Mouse (Mus musculus) monocyte, adult 5-6 weeks (primary cell): Measurements from ENCODE around the gene Ndufa11. TPM values are rescaled to one million over a fixed set of nuclear protein-coding genes. Genes with fewer than 3 reads are reported as not detected.

ENCODE experiments used
- total RNA-seq: library from RNA; stranded (forward); fragments of 200-1000, 200-491, 200-594 nt; gene quantifications from 3 replicates; pipeline ENCODE4 v1.2.3, GENCODE M21; 2017

The Ndufa11 gene
- total RNA-seq, 1 experiment from 2014 or later, result 91.2 TPM

Other genes with a start within 250 kb of the Ndufa11 start
- gene Ptprs, start 241.3 kb upstream of the Ndufa11 start, total RNA-seq, result 15.5 to 40.8 TPM (median 16.3 TPM) in 3 replicates
- gene Znrf4, start 205.3 kb upstream of the Ndufa11 start, total RNA-seq, result not detected in 3 replicates
- gene Gm20219, start 163.4 kb upstream of the Ndufa11 start, total RNA-seq, result 1.2 to 2.0 TPM (median 1.4 TPM) in 3 replicates
- gene Safb2, start 133.2 kb upstream of the Ndufa11 start, total RNA-seq, result 191 to 318 TPM (median 246 TPM) in 3 replicates
- 126 to 218 TPM (median 173 TPM) in 3 replicates for gene Safb, start 132.9 kb upstream of the Ndufa11 start, total RNA-seq
- gene 2410015M20Rik, start 108.0 kb upstream of the Ndufa11 start, total RNA-seq, result 37.8 to 85.8 TPM (median 43.7 TPM) in 3 replicates
- 1,204 to 1,236 TPM (median 1,232 TPM) in 3 replicates for gene Rpl36, start 104.4 kb upstream of the Ndufa11 start, total RNA-seq
- 33.2 to 46.1 TPM (median 34.8 TPM) in 3 replicates for gene Lonp1, start 90.9 kb upstream of the Ndufa11 start, total RNA-seq
- gene Catsperd, start 89.6 kb upstream of the Ndufa11 start, total RNA-seq, result 0.38 to 1.7 TPM in 2 of 3 replicates, not detected in the other
- 55.6 to 66.4 TPM (median 62.1 TPM) in 3 replicates for gene Ranbp3, start 44.5 kb upstream of the Ndufa11 start, total RNA-seq
- gene Vmac, start 255 bp downstream of the Ndufa11 start, total RNA-seq, result 5.0 to 6.0 TPM (median 5.0 TPM) in 3 replicates
- gene Nrtn, start 39.8 kb downstream of the Ndufa11 start, total RNA-seq, result not detected in 3 replicates
- gene Dus3l, start 47.0 kb downstream of the Ndufa11 start, total RNA-seq, result 15.0 to 22.2 TPM (median 19.2 TPM) in 3 replicates
- 0.29 to 0.49 TPM in 2 of 3 replicates, not detected in the other for gene Prr22, start 52.5 kb downstream of the Ndufa11 start, total RNA-seq
- 4.7 to 8.2 TPM (median 6.6 TPM) in 3 replicates for gene Rfx2, start 113.2 kb downstream of the Ndufa11 start, total RNA-seq
- not detected in 3 replicates for gene Acsbg2, start 156.7 kb downstream of the Ndufa11 start, total RNA-seq
- not detected in 3 replicates for gene 1700061G19Rik, start 157.7 kb downstream of the Ndufa11 start, total RNA-seq
- 7.0 to 20.4 TPM (median 8.3 TPM) in 3 replicates for gene Mllt1, start 217.6 kb downstream of the Ndufa11 start, total RNA-seq